Mouse (Mus musculus) heart, postnatal 0 days (tissue): ENCODE measurements around the gene Fam221a. TPM values are rescaled to one million over a fixed set of nuclear protein-coding genes. Genes with fewer than 3 reads are reported as not detected.

Experiments
- ATAC-seq: fragments of 200-750 bp; cut with Nextera tagmentation; 2 replicates; pipeline ENCODE4 v1.8.0; 2017; ENCODE audit warnings: low read depth, moderate number of reproducible peaks, moderate library complexity; ENCODE audit not compliant: insufficient read depth
- DNase-seq: peaks from one replicate; pipeline ENCODE4 v3.0.0-alpha.2; 2016; ENCODE audit warnings: low spot score
- H3K27ac ChIP-seq: fragments of 300-500 bp; sonication (generic); 2 replicates; pipeline ENCODE4 v1.5.1; 2014; ENCODE audit warnings: low read depth, mild to moderate bottlenecking
- H3K27me3 ChIP-seq: fragments of 300-500 bp; sonication (generic); 2 replicates; pipeline ENCODE4 v1.6.1; 2014; ENCODE audit warnings: low read length, mixed read lengths; ENCODE audit not compliant: control insufficient read depth, insufficient read depth
- H3K36me3 ChIP-seq: fragments of 300-500 bp; sonication (generic); replicated peaks from 2 replicates; pipeline ENCODE4 v1.6.1; 2014; ENCODE audit warnings: low read length, mixed read lengths; ENCODE audit not compliant: control insufficient read depth, insufficient read depth
- H3K4me1 ChIP-seq: fragments of 300-500 bp; sonication (generic); 2 replicates; pipeline ENCODE4 v1.6.1; 2014; ENCODE audit warnings: antibody characterized with exemption; ENCODE audit not compliant: control insufficient read depth, insufficient read depth
- H3K4me2 ChIP-seq: fragments of 300-500 bp; sonication (generic); 2 replicates; pipeline ENCODE4 v1.6.1; 2014; ENCODE audit warnings: low read depth, mild to moderate bottlenecking, low read length, moderate library complexity
- H3K4me3 ChIP-seq: fragments of 300-500 bp; sonication (generic); 2 replicates; pipeline ENCODE4 v1.5.1; 2014; ENCODE audit warnings: low read depth, low read length
- H3K9ac ChIP-seq: fragments of 300-500 bp; sonication (generic); replicated peaks from 2 replicates; pipeline ENCODE4 v1.6.1; 2014; ENCODE audit warnings: low read depth, low read length, mixed read lengths
- H3K9me3 ChIP-seq: fragments of 300-500 bp; sonication (generic); replicated peaks from 2 replicates; pipeline ENCODE4 v1.6.1; 2016; ENCODE audit warnings: low read length; ENCODE audit not compliant: control insufficient read depth
- CTCF ChIP-seq: IDR thresholded peaks from 2 replicates; pipeline ENCODE4 v1.5.1; 2016; ENCODE audit warnings: antibody characterized with exemption, control low read depth, low read depth
- EP300 ChIP-seq: IDR thresholded peaks from 2 replicates; pipeline ENCODE4 v1.6.1; 2016; ENCODE audit warnings: antibody characterized with exemption, low read depth
- WGBS: fragments of 180-500 bp; shearing (Covaris S2); extraction: QIAGEN DNeasy Blood & Tissue Kit; methylation state at CpG from one replicate; pipeline ENCODE4 v1.1.7; 2014; 5-methylcytosine and 5-hydroxymethylcytosine counted together
- polyA plus RNA-seq: library from polyadenylated mRNA; unstranded; fragments of >200 nt; fragmentation: Nextera tagmentation; extraction: Ambion mirVana; gene quantifications from 2 replicates; pipeline ENCODE4 v1.2.1, GENCODE M21; 2015
- total RNA-seq: library from RNA; depleted of rRNA; stranded (reverse); fragments of >200 nt; gene quantifications from 2 replicates; pipeline ENCODE4 v1.2.3, GENCODE M21; 2014; ENCODE audit warnings: low replicate concordance

The Fam221a gene
- total and polyA plus RNA-seq, 2 experiments from 2014 or later: 0.11 to 1.9 TPM

DNA sequence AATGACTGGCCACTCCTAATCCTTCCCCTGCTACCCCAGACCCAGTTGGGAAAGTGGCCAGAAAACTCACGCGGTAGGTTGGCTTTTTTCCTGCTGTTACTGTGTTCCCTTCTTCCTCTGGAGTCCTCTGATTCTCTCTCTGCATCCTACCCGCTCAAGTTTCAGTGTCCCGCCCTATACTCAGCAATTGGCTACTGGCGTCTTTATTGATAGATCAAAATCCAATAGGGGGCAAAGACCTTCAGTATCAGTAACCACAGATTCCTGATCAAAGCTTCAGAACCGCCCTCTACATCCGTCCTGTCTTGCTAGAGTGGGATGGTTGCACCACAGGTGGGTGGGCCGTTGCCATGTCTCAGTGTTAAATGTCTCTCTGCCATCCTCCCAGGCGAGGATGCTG is 29.0 kb upstream of the Fam221a start:
- TF ChIP-seq EP300 (no peak), CTCF (no peak)
- Histone ChIP-seq H3K9ac (no peak overlapping the region), H3K4me1 (no peaks in the 10 kb centered on the region), H3K27me3 (no peaks in the 10 kb centered on the region), H3K36me3 (0 out of 2 replicates have a peak, but pooled peaks cover 5% of the 10 kb centered on the region), H3K4me3 (no peak overlapping the region), H3K9me3 (no peaks in the 10 kb centered on the region), H3K4me2 (no peak overlapping the region), H3K27ac (no peak overlapping the region)
- ATAC-seq: no peak
- no peak for DNase-seq
- 52% methylated on average over 9 of the region's 9 CpGs for WGBS

DNA sequence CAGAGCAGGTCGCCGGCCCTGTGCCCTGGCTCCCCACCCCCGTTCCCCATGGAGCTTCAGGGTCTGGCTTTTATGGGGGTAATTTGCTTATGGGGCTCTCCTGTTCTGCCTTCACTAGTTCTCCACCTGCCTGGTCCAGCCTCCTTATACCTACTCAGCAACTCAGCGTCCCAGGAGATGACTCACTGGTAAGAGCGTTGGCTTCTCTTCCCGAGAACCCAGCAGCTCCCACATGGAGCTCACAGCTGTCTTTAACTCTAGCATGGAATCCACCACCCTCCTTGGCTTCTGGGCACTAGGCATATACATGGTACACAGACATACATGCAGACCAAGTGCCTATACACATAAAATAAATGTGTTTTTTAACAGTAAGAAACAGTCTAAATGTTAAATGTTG is 28.4 kb upstream of the Fam221a start:
- H3K9ac ChIP-seq: no peak overlapping the region
- TF ChIP-seq CTCF: no peak
- ATAC-seq (no peak), DNase-seq (no peak)
- no peak overlapping the region for H3K4me3 ChIP-seq
- H3K4me2 ChIP-seq: no peak overlapping the region
- H3K9me3 ChIP-seq: no peaks in the 10 kb centered on the region
- 0 out of 2 replicates have a peak, but pooled peaks cover 5% of the 10 kb centered on the region for H3K36me3 ChIP-seq
- H3K27ac ChIP-seq: no peak overlapping the region
- 47% methylated on average over 6 of the region's 6 CpGs for WGBS
- no peaks in the 10 kb centered on the region for H3K4me1 ChIP-seq
- H3K27me3 ChIP-seq: no peaks in the 10 kb centered on the region

DNA sequence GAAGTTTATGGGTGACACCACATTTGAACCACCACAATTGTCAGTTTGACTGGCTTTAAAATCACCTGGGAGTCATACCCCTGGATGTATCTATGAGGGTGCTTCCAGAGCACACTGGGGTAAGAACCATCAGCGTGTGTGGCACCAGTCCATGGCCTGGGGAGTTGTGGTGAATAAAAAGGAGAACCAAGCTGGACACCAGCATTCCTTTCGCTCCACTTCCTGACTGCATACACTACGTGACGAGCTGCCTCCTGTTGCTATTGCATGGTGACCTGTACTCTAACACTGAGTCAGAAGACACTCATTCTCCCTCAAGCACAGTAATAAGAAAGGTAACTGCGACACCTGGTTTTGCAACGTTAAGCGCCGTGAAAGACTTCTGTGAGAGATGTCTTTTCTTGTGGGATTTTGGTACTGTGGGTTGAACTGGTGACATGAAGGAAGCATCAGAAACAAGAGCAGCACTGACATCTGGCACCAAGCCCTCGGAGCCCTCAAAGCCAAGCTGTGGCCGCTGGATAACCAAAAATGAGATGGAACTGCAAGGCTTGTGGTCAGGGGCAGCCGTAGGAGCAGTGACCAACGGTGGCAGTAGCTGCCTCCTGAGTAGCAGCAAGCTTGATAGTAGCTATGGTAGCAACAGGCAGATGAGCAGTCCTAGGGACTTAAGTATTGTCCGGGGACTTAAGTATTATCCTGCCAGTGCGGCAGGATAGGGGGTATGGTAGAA is 23.6 kb upstream of the Fam221a start:
- no peaks in the 10 kb centered on the region for H3K9me3 ChIP-seq
- no peaks in the 10 kb centered on the region for H3K27me3 ChIP-seq
- TF ChIP-seq CTCF (no peak), EP300 (no peak)
- H3K27ac ChIP-seq: no peak overlapping the region
- no peak for ATAC-seq
- no peak for DNase-seq
- H3K4me3 ChIP-seq: no peak overlapping the region
- 65% methylated on average over 14 of the region's 14 CpGs for WGBS
- 0 out of 2 replicates have a peak, but pooled peaks cover 5% of the 10 kb centered on the region for H3K36me3 ChIP-seq
- no peak overlapping the region for H3K4me2 ChIP-seq
- no peaks in the 10 kb centered on the region for H3K4me1 ChIP-seq
- H3K9ac ChIP-seq: no peak overlapping the region

DNA sequence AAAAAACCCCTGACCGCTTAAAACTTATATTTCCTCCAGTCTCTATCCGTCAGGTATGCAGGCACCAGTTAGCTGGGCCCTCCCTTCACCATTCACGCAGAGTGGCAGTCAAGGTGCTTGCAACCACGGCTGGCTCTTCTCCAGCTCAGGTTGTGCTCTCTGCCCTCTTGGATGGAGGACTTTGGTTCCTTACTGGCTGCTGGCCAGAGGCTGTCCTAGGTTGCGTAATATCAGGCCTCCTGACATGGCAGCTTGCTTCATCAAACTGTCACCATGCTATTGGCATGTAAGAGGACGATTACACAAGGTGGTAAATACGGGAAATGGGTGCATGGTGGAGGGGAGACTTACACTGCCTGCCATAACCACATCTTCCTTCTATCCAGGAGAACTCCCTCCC is 17.7 kb upstream of the Fam221a start:
- WGBS: 84% methylated on average over 7 of the region's 7 CpGs
- Histone ChIP-seq H3K36me3 (no peaks in the 10 kb centered on the region), H3K9ac (no peak overlapping the region), H3K4me2 (no peak overlapping the region), H3K4me1 (no peaks in the 10 kb centered on the region), H3K4me3 (no peak overlapping the region), H3K9me3 (no peaks in the 10 kb centered on the region), H3K27ac (no peak overlapping the region), H3K27me3 (no peaks in the 10 kb centered on the region)
- no peak for DNase-seq
- ATAC-seq: no peak
- no peak for TF ChIP-seq CTCF
- TF ChIP-seq EP300: no peak

DNA sequence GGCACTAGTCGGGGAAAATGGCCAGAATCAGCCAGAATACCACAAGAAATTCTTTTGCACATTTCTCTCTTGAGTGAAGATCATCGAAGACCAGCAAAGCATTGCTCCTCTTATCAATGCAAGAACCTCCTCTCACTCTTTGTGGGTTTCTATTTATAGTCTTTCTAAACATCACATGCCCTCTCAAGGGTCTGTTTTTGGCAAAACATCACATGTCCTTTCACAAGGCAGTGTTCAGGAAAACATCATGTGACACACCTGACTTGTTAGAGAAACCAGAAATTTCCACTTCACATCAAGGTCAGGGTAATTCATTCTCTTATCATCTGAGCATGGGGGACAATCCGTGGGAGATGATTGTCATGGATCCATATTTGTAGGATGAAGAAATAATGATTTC is 12.9 kb upstream of the Fam221a start:
- Histone ChIP-seq H3K4me3 (no peak overlapping the region), H3K36me3 (no peaks in the 10 kb centered on the region), H3K27me3 (no peaks in the 10 kb centered on the region)

DNA sequence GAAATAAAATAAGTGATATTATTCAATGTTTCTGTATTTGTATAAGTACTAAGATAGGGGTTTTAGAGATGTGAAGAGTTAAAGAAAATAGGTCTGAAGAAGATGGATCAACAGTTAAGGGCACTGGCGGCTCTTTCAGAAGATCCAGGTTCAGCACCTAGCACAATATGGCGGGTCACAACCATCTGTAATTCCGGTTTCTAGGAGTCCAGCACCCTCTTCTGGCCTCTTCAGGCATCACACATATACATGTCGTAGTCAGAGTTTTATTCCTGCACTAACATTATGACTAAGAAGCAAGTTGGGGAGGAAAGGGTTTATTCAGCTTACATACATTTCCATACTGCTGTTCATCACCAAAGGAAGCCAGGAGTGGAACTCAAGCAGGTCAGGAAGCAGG is 12.4 kb upstream of the Fam221a start:
- Histone ChIP-seq H3K4me2 (no peak overlapping the region), H3K27ac (no peak overlapping the region), H3K4me3 (no peak overlapping the region), H3K27me3 (no peaks in the 10 kb centered on the region), H3K9ac (no peak overlapping the region), H3K4me1 (no peaks in the 10 kb centered on the region), H3K36me3 (no peaks in the 10 kb centered on the region), H3K9me3 (no peaks in the 10 kb centered on the region)
- TF ChIP-seq EP300 (no peak), CTCF (peak; percentile 29)
- ATAC-seq (no peak), DNase-seq (no peak)
- WGBS: 70% methylated on average over 4 of the region's 4 CpGs

More for the DNA sequence above, 12.9 kb upstream of the Fam221a start:
- H3K4me1 ChIP-seq: no peaks in the 10 kb centered on the region
- WGBS: 37% methylated on average over 3 of the region's 3 CpGs
- no peak overlapping the region for H3K9ac ChIP-seq
- no peaks in the 10 kb centered on the region for H3K9me3 ChIP-seq
- DNase-seq: peak; percentile 29
- TF ChIP-seq CTCF: no peak
- peak; percentile 56; the same call in 1 of the 2 replicates for TF ChIP-seq EP300
- H3K4me2 ChIP-seq: no peak overlapping the region
- H3K27ac ChIP-seq: no peak overlapping the region
- ATAC-seq: no peak
